Mouse (Mus musculus): ENCODE results near the gene Hoxa13.

- TF ChIP-seq MEF2A (IDR thresholded peaks at IDR 0.05; ENCODE audit: extremely low read depth, insufficient replicate concordance, low read depth, low read length, poor library complexity, severe bottlenecking) (no peak), POLR2A (IDR thresholded peaks at IDR 0.05; ENCODE audit: control insufficient read depth in 1 of 2, insufficient read depth in 1 of 2, low read depth in 1 of 2, low read length in 2 of 2, poor library complexity in 1 of 2) (no peak), CTCF (IDR thresholded peaks at IDR 0.05 in 2 of 3, conservative IDR thresholded peaks at IDR 0.05 in 1 of 3; ENCODE audit: control insufficient read depth in 1 of 3, insufficient read depth in 1 of 3, low read depth in 2 of 3, low read length in 3 of 3, poor library complexity in 1 of 3, severe bottlenecking in 1 of 3) (no peak), SMC3 (IDR thresholded peaks at IDR 0.05; ENCODE audit: low read depth, low read length) (no peak), KAT2A (conservative IDR thresholded peaks at IDR 0.05; ENCODE audit: low read depth, low read length) (no peak), POLR2AphosphoS2 (IDR thresholded peaks at IDR 0.05; ENCODE audit: low read length) (no peak), EP300 (IDR thresholded peaks at IDR 0.05; ENCODE audit: low read depth in 1 of 2, low read length in 2 of 2) (no peak), TCF12 (IDR thresholded peaks at IDR 0.05; ENCODE audit: low read depth, low read length) (no peak), RCOR1 (IDR thresholded peaks at IDR 0.05; ENCODE audit: low read depth, low read length) (no peak), TAL1 (IDR thresholded peaks at IDR 0.05; ENCODE audit: low read length) (no peak), POLR2AphosphoS5 (IDR thresholded peaks at IDR 0.05; ENCODE audit: borderline replicate concordance, low read depth, low read length) (no peak), E2F4 (IDR thresholded peaks at IDR 0.05; ENCODE audit: borderline replicate concordance, low read depth, low read length) (no peak), ZMIZ1 (IDR thresholded peaks at IDR 0.05; ENCODE audit: low read depth, low read length) (no peak)
Measured at GRCm38 (mm10) chr6:52234428-52235140, 26.1 kb downstream of the Hoxa13 start.
